Comparison of ENCODE assay signal across 8 mouse cellular contexts in genomic region chr15:83010990-83011664, GRCm38 (mm10). TPM values are rescaled to one million over a fixed set of nuclear protein-coding genes. Genes with fewer than 3 reads are reported as not detected.
DNase-seq lines count a peak whose midpoint lies in the region; ATAC-seq and TF ChIP-seq lines count a peak whose summit lies in the region.

No protein-coding gene starts in this region.

- TF ChIP-seq CTCF in lung, postnatal 0 days (IDR thresholded peaks at IDR 0.05): no peak
- TF ChIP-seq CTCF in lung, adult 2 months (IDR thresholded peaks at IDR 0.05; ENCODE audit: insufficient read depth, low read length): no peak

- H3K4me2 ChIP-seq in lung, postnatal 0 days (replicated peaks; ENCODE audit: low read depth, low read length): no peak overlapping the region
- no peak overlapping the region for H3K4me2 ChIP-seq in intestine, embryonic 16.5 days (ENCODE audit: low read depth, low read length)
- H3K4me2 ChIP-seq in limb, embryonic 13.5 days (replicated peaks): 0 out of 2 replicates have a peak overlapping the region, but pooled peaks have one; percentile 14

- 36% methylated on average over 15 of the region's 15 CpGs for WGBS in lung, postnatal 0 days
- 48% methylated on average over 15 of the region's 15 CpGs for WGBS in lung, adult 2 months
- WGBS in intestine, embryonic 16.5 days: 37% methylated on average over 15 of the region's 15 CpGs
- WGBS in limb, embryonic 13.5 days: 23% methylated on average over 15 of the region's 15 CpGs

- H3K9me3 ChIP-seq in lung, postnatal 0 days (ENCODE audit: low read length): no peaks in the 10 kb centered on the region
- H3K9me3 ChIP-seq in intestine, embryonic 16.5 days (ENCODE audit: control insufficient read depth, low read length): no peaks in the 10 kb centered on the region
- H3K9me3 ChIP-seq in limb, embryonic 13.5 days: no peaks in the 10 kb centered on the region

- no peaks in the 10 kb centered on the region for H3K27me3 ChIP-seq in lung, postnatal 0 days (replicated peaks; ENCODE audit: insufficient read depth, low read length)
- H3K27me3 ChIP-seq in intestine, embryonic 16.5 days (replicated peaks; ENCODE audit: control insufficient read depth, insufficient read depth, low read length): no peaks in the 10 kb centered on the region
- peaks cover 38% of the 10 kb centered on the region for H3K27me3 ChIP-seq in limb, embryonic 13.5 days

- no peak overlapping the region for H3K4me3 ChIP-seq in lung, postnatal 0 days (ENCODE audit: low read depth, low read length)
- H3K4me3 ChIP-seq in lung, adult 2 months (replicated peaks; ENCODE audit: extremely low read depth, low read depth, low read length): no peak overlapping the region
- no peak overlapping the region for H3K4me3 ChIP-seq in intestine, embryonic 16.5 days (ENCODE audit: low read length)
- H3K4me3 ChIP-seq in limb, embryonic 13.5 days: no peak overlapping the region

- no peak for TF ChIP-seq POLR2A in lung, adult 2 months (IDR thresholded peaks at IDR 0.05; ENCODE audit: borderline replicate concordance, extremely low read depth, low read depth, low read length)

- H3K4me1 ChIP-seq in lung, postnatal 0 days (ENCODE audit: insufficient read depth, low read depth, low read length): peaks cover 6% of the 10 kb centered on the region; the same call in 1 of the 2 replicates
- H3K4me1 ChIP-seq in lung, adult 2 months (ENCODE audit: control insufficient read depth, insufficient read depth, low read length): no peaks in the 10 kb centered on the region
- H3K4me1 ChIP-seq in intestine, embryonic 16.5 days (ENCODE audit: control insufficient read depth, insufficient read depth, low read length): peaks cover 22% of the 10 kb centered on the region
- H3K4me1 ChIP-seq in limb, embryonic 13.5 days: peaks cover 36% of the 10 kb centered on the region

- ATAC-seq in lung, postnatal 0 days: 0 out of 2 replicates have a peak, but pooled peaks have one; percentile 20
- 0 out of 2 replicates have a peak, but pooled peaks have one; percentile 29 for ATAC-seq in intestine, embryonic 16.5 days
- ATAC-seq in limb, embryonic 13.5 days (ENCODE audit: low FRiP score, low read depth): peak; percentile 38; the same call in 1 of the 2 replicates

- no peak for TF ChIP-seq EP300 in lung, postnatal 0 days (IDR thresholded peaks at IDR 0.05)

- H3K27ac ChIP-seq in lung, postnatal 0 days (ENCODE audit: low read length): no peak overlapping the region
- H3K27ac ChIP-seq in intestine, embryonic 16.5 days (ENCODE audit: low read length): no peak overlapping the region
- H3K27ac ChIP-seq in limb, embryonic 13.5 days: no peak overlapping the region

- no peaks in the 10 kb centered on the region for H3K36me3 ChIP-seq in lung, postnatal 0 days (ENCODE audit: insufficient read depth, low read length)
- H3K36me3 ChIP-seq in intestine, embryonic 16.5 days (ENCODE audit: control insufficient read depth, insufficient read depth, low read length): no peaks in the 10 kb centered on the region
- H3K36me3 ChIP-seq in limb, embryonic 13.5 days: no peaks in the 10 kb centered on the region

- DNase-seq in lung, postnatal 0 days (ENCODE audit: low spot score): peak; percentile 37
- no peak for DNase-seq in lung, adult 2 months
- DNase-seq in frontal cortex, postnatal 10 days (ENCODE audit: low spot score in 2 of 2): peak; percentile 81 to 87
- peak; percentile 83 for DNase-seq in right cerebral cortex, postnatal 36 days (ENCODE audit: low spot score in 2 of 2)
- DNase-seq in urinary bladder, postnatal 4 days (ENCODE audit: low spot score in 2 of 2): no peak
- no peak for DNase-seq in spleen, adult 18-20 months

- H3K9ac ChIP-seq in lung, postnatal 0 days (replicated peaks; ENCODE audit: low read depth): no peak overlapping the region
- no peak overlapping the region for H3K9ac ChIP-seq in intestine, embryonic 16.5 days (ENCODE audit: low read depth, low read length)
- H3K9ac ChIP-seq in limb, embryonic 13.5 days: peak overlapping the region; percentile 43; the same call in 1 of the 2 replicates

RNA-seq across cellular contexts. Expression of gene Nfam1, which starts 22.0 kb away (rescaled TPM):
- 6.3 and 6.5 TPM in 2 replicates for polyA plus RNA-seq in lung, postnatal 0 days (2015; fragmentation: Nextera tagmentation; extraction: Ambion mirVana)
- polyA plus RNA-seq in lung, adult 2 months (2012; rRNA removed): 13.7 and 19.3 TPM in 2 replicates
- 3.1 and 3.6 TPM in 2 replicates for polyA plus RNA-seq in intestine, embryonic 16.5 days (2015; fragmentation: Nextera tagmentation; extraction: Ambion mirVana)
- 3.4 TPM in 2 replicates for polyA plus RNA-seq in limb, embryonic 13.5 days (2015; fragmentation: Nextera tagmentation; extraction: Ambion mirVana)

RNA-seq across cellular contexts. Expression of gene Tcf20, which starts 23.5 kb away (rescaled TPM):
- polyA plus RNA-seq in lung, postnatal 0 days (2015; fragmentation: Nextera tagmentation; extraction: Ambion mirVana): 6.1 and 7.3 TPM in 2 replicates
- polyA plus RNA-seq in lung, adult 2 months (2012; rRNA removed): 12.6 and 16.8 TPM in 2 replicates
- 5.1 and 5.5 TPM in 2 replicates for polyA plus RNA-seq in intestine, embryonic 16.5 days (2015; fragmentation: Nextera tagmentation; extraction: Ambion mirVana)
- polyA plus RNA-seq in limb, embryonic 13.5 days (2015; fragmentation: Nextera tagmentation; extraction: Ambion mirVana): 13.9 and 14.3 TPM in 2 replicates

Comparison
In these comparisons a context has a peak if more than half of its experiments do, and no peak if none do; other contexts are left out.
1. DNase-seq: peak in lung, postnatal 0 days (single experiment), frontal cortex, postnatal 10 days (2 of 2) and right cerebral cortex, postnatal 36 days (2 of 2); none in lung, adult 2 months (single experiment), urinary bladder, postnatal 4 days (0 of 2) and spleen, adult 18-20 months (0 of 2).
2. Peak in every context shown above with its lines, with median percentiles within 50 percentile points of each other: ATAC-seq.